Mouse (Mus musculus) heart, postnatal 36 days (tissue): Measurements from ENCODE around the gene Nfia. TPM values are rescaled to one million over a fixed set of nuclear protein-coding genes. Genes with fewer than 3 reads are reported as not detected.
A peak's percentile ranks its signal among the peaks of the same experiment; 100 is the strongest.

ENCODE experiments used
- DNase-seq, 2 experiments: peaks; one replicate each; pipeline ENCODE4 v3.0.0; 2021 to 2022
- intact Hi-C: fragments of 180-260 bp; cut with DNase I; formaldehyde crosslinking; loops from one replicate; pipeline ENCODE4 v1.15.1; 2025
- total RNA-seq, 2 experiments: library from RNA; stranded (reverse); gene quantifications; 2 replicates each; pipeline ENCODE4 v1.2.3; 2021

Nfia gene
- total RNA-seq, 2 experiments from 2014 or later: 128 to 149 TPM

GRCm38 (mm10) chr4:98104911-98105702 lies 332.6 kb downstream of the Nfia start:
- no peak for DNase-seq
- intact Hi-C loops: loop anchor here (5.0 to 10.0 kb wide), 2 partner anchors 183 to 450 kb away; no protein-coding TSS in a partner anchor

GRCm38 (mm10) chr4:98105971-98106370 lies 333.4 kb downstream of the Nfia start:
- no peak for DNase-seq
- intact Hi-C loops: loop anchor here (2.0 to 10.0 kb wide), 5 partner anchors 15 to 451 kb away; no protein-coding TSS in a partner anchor

DNA sequence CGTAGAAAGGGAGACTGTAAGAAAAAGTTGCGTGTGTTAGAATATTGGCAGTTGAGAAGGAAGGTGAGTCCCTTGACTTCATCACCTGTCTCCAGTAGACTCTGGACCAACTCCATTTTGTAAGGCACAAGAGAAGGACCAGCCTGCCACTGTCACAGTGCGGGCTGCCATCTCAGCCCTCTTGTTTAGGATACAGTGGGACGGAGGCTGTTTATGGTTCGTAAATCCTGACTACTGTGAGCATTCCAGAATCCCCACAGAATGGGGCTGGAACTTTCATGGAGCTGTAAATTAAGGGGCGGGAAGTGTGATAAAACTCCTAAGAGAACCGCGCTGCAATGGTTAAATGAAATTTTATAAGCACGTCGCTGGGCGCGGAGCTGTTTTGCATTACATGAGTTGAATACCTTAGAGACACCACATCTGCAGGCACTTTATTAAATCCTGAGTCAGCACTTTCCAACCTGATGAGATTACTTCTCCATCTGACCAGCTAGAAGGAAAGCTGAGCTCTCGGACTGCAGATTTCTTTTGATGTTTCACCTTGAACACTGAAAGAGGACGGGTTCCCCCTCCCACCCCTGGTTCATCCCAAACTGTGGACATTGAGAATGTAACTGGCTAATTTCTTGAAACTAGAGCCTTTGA lies 334.0 kb downstream of the Nfia start:
- intact Hi-C loops: loop anchor here (2.0 to 10.0 kb wide), 5 partner anchors 16 to 452 kb away; no protein-coding TSS in a partner anchor
- no peak for DNase-seq

GRCm38 (mm10) chr4:98107093-98107453 lies 334.5 kb downstream of the Nfia start:
- no peak for DNase-seq
- intact Hi-C loops: loop anchor here (2.0 to 10.0 kb wide), 5 partner anchors 16 to 452 kb away; no protein-coding TSS in a partner anchor

- intact Hi-C loops: loop anchor here (1.0 to 10.0 kb wide), 8 partner anchors 17 to 453 kb away; no protein-coding TSS in a partner anchor
- DNase-seq: no peak
Measured at GRCm38 (mm10) chr4:98107936-98108675, 335.6 kb downstream of the Nfia start.

- DNase-seq: no peak
- intact Hi-C loops: loop anchor here (1.0 to 10.0 kb wide), 6 partner anchors 104 to 454 kb away; no protein-coding TSS in a partner anchor
Measured at GRCm38 (mm10) chr4:98108676-98109016, 336.1 kb downstream of the Nfia start.

GRCm38 (mm10) chr4:98109064-98109463 lies 336.5 kb downstream of the Nfia start:
- intact Hi-C loops: loop anchor here (1.0 to 10.0 kb wide), 5 partner anchors 104 to 454 kb away; no protein-coding TSS in a partner anchor
- peak; percentile 76 to 80 for DNase-seq

DNA sequence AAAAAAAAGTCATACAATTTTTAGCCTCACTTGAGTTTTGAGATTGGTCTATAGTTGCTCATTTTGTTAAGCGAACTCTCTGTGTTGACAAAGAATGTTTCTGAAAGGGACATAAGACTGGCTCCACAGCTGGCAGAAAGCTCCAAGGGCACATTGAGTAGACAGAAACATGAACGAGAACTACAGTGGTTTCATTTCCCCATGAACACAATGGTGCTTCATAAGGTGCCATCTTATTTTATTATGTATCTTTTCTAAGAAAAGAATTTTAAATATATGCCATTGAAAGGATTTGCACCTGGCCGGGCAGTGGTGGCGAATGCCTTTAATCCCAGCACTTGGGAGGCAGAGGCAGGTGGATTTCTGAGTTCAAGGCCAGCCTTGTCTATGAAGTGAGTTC lies 337.4 kb downstream of the Nfia start:
- no peak for DNase-seq
- intact Hi-C loops: loop anchor here (1.0 to 10.0 kb wide), 5 partner anchors 105 to 455 kb away; no protein-coding TSS in a partner anchor

- no peak for DNase-seq
- intact Hi-C loops: no loop called here
Measured at GRCm38 (mm10) chr4:98113289-98114024, 340.9 kb downstream of the Nfia start.

DNA sequence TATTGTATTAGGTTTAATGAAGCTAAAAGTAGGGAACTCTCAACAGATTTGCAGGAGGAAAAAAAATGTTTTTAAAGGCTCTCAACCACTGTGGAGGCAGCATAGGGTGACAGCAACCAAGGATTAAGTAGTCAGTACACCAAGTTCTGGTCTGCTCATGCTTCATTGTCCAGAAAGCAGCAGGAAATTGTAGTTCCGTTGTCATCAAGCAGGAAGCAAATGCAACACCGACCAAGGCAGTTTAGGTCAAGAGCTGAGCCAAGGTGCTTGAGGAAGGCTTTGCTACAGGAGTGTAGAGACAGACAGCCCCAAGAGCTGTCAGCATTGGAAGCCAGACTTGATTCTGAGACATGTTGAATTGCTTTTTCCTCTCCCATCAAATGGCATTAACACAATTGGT lies 342.4 kb downstream of the Nfia start:
- intact Hi-C loops: no loop called here
- no peak for DNase-seq

GRCm38 (mm10) chr4:98115401-98115800 lies 342.9 kb downstream of the Nfia start:
- intact Hi-C loops: no loop called here

GRCm38 (mm10) chr4:98116046-98116445 lies 343.5 kb downstream of the Nfia start:
- intact Hi-C loops: no loop called here

More at GRCm38 (mm10) chr4:98115401-98115800, 342.9 kb downstream of the Nfia start:
- DNase-seq: no peak

GRCm38 (mm10) chr4:98118126-98118525 lies 345.6 kb downstream of the Nfia start:
- intact Hi-C loops: no loop called here

More at GRCm38 (mm10) chr4:98116046-98116445, 343.5 kb downstream of the Nfia start:
- no peak for DNase-seq

GRCm38 (mm10) chr4:98118761-98119675 lies 346.5 kb downstream of the Nfia start:
- DNase-seq: no peak
- intact Hi-C loops: no loop called here

More at GRCm38 (mm10) chr4:98118126-98118525, 345.6 kb downstream of the Nfia start:
- DNase-seq: no peak

DNA sequence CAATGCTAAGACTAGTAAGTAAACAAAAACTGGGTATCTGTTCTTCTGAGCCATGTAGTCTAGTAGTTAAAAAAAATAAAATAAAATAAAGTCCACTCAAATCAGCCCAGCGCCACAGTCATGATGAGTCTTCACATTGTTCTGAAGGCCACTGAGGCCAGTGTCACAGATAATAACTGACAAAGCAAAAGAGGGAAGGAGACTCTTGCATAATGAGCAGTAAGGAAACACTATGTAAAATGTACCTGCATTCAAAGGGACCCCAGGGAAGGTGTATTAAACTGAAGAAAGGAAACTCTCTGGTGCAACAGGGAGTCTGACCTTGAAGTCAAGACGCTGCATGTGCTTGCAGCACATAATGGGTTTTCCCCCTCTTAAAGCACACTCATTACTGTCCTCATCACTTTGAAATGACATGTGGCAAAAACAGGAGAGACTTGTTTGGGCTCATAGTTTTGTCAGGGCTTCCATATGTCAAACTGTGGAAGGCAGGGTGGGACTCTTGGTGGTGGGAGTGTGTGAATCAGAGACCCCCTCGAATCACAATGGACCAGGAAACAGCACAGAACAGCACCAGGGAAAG lies 347.5 kb downstream of the Nfia start:
- no peak for DNase-seq
- intact Hi-C loops: no loop called here

GRCm38 (mm10) chr4:98120706-98121340 lies 348.3 kb downstream of the Nfia start:
- DNase-seq: no peak
- intact Hi-C loops: no loop called here

- DNase-seq: no peak
- intact Hi-C loops: no loop called here
Measured at GRCm38 (mm10) chr4:98126003-98126677, 353.6 kb downstream of the Nfia start.

DNA sequence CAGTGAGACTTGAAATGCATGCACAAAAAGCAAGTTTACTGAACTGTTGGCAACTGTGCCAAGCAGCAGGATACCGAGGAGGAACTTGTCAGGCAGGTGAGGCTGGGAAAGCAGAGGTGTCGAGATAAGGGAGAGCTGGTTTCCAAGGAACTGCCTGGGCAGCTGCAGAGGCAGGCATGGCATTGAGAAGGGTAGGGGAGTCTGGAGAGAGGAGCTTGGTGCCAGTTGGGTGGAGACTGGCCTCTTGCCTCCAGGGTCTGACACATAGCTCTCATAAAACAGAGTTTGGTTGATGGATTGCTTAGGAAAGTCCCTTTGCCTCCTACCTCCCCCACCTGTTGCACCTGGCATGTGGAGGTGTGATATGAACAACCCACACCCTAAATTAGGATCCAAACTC lies 358.3 kb downstream of the Nfia start:
- intact Hi-C loops: no loop called here
- DNase-seq: no peak
